10 mouse cellular contexts compared by ENCODE assay signal in the genomic region with DNA sequence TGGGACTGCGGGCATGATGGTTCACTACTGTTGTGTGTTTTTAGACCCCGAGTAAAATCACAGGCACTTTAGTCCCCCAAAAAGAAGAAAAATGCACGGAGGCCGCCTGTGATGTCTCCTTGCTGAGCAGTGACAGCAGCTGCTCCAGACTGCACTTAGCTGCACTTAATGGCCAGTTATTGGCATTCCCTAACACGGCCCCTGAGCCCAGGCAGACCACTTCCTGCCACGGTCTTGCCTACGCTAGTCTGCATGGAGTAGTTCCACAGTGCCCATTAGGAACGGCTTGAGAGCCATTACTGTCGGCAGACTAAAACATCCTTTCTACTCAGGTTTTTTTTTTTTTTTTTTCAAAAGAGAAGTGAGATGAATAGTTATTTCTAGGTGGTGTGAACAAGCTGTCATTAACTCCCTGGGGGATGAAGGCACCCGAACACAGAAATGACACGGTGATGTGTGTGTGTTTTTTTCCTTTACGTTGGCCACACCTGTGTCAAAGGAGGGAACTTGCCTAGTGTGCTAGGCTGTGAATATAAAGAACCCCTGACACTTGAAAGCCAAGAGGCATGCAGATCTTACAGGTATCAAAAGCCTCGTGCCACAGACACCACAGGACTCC. TPM values are rescaled to one million over a fixed set of nuclear protein-coding genes. Genes with fewer than 3 reads are reported as not detected.
DNase-seq lines count a peak whose midpoint lies in the region; ATAC-seq and TF ChIP-seq lines count a peak whose summit lies in the region.
"Had no signal": no experiment of that assay in that cellular context is flagged by ENCODE, and none has a peak within 500 bp of the region (broad histone marks: within the 10 kb centered on the region; RNA-seq: fewer than 3 reads in every experiment).

No protein-coding gene starts in this region.

- H3K4me1 ChIP-seq in stomach, embryonic 16.5 days (ENCODE audit: control insufficient read depth, insufficient read depth, low read length) = peaks cover 28% of the 10 kb centered on the region
- H3K4me1 ChIP-seq in stomach, postnatal 0 days (replicated peaks; ENCODE audit: control insufficient read depth, insufficient read depth) = 0 out of 2 replicates have a peak, but pooled peaks cover 3% of the 10 kb centered on the region
- H3K4me1 ChIP-seq in forebrain, embryonic 13.5 days = peaks cover 88% of the 10 kb centered on the region
- H3K4me1 ChIP-seq in limb, embryonic 14.5 days (ENCODE audit: control insufficient read depth, insufficient read depth, low read length) = peaks cover 24% of the 10 kb centered on the region

- no peak overlapping the region for H3K4me2 ChIP-seq in stomach, embryonic 16.5 days (ENCODE audit: low read depth, low read length)
- H3K4me2 ChIP-seq in stomach, postnatal 0 days (replicated peaks; ENCODE audit: low read depth) = no peak overlapping the region
- H3K4me2 ChIP-seq in forebrain, embryonic 13.5 days = peak overlapping the region; percentile 56
- no peak overlapping the region for H3K4me2 ChIP-seq in limb, embryonic 14.5 days (replicated peaks; ENCODE audit: low read depth, low read length, severe bottlenecking)
- H3K4me2 ChIP-seq: heart, embryonic 11.5 days; kidney, embryonic 15.5 days had no signal

- 41% methylated on average over 13 of the region's 13 CpGs for WGBS in stomach, embryonic 16.5 days
- 51% methylated on average over 13 of the region's 13 CpGs for WGBS in stomach, postnatal 0 days
- 20% methylated on average over 13 of the region's 13 CpGs for WGBS in forebrain, embryonic 13.5 days
- 28% methylated on average over 13 of the region's 13 CpGs for WGBS in limb, embryonic 14.5 days

- H3K36me3 ChIP-seq in stomach, embryonic 16.5 days (ENCODE audit: control insufficient read depth, insufficient read depth, low read length) = no peaks in the 10 kb centered on the region
- no peaks in the 10 kb centered on the region for H3K36me3 ChIP-seq in stomach, postnatal 0 days (ENCODE audit: control insufficient read depth, insufficient read depth, low read length)
- peaks cover 60% of the 10 kb centered on the region for H3K36me3 ChIP-seq in forebrain, embryonic 13.5 days (ENCODE audit: poor library complexity, severe bottlenecking)
- H3K36me3 ChIP-seq in limb, embryonic 14.5 days (ENCODE audit: control insufficient read depth, insufficient read depth, low read length) = peaks cover 11% of the 10 kb centered on the region
- H3K36me3 ChIP-seq: kidney, embryonic 15.5 days had no signal

- no peak for TF ChIP-seq POLR2A in limb, embryonic 14.5 days (IDR thresholded peaks at IDR 0.05; ENCODE audit: borderline replicate concordance, extremely low read depth, insufficient read depth, insufficient read length)

- H3K9ac ChIP-seq in stomach, embryonic 16.5 days (ENCODE audit: low read length) = peak overlapping the region; percentile 22; the same call in 1 of the 2 replicates
- H3K9ac ChIP-seq in stomach, postnatal 0 days (ENCODE audit: low read length) = no peak overlapping the region
- peak overlapping the region; percentile 62 for H3K9ac ChIP-seq in forebrain, embryonic 13.5 days
- no peak overlapping the region for H3K9ac ChIP-seq in limb, embryonic 14.5 days (ENCODE audit: low read depth, low read length, severe bottlenecking)
- H3K9ac ChIP-seq: kidney, embryonic 15.5 days had no signal

- no peak for DNase-seq in stomach, postnatal 0 days (ENCODE audit: low spot score)
- no peak for DNase-seq in limb, embryonic 14.5 days (ENCODE audit: low spot score)
- DNase-seq in adrenal gland, postnatal 25 days = no peak
- DNase-seq in adrenal gland, postnatal 10 days = no peak
- DNase-seq in spleen, postnatal 4 days (ENCODE audit: low spot score in 2 of 2) = no peak
- DNase-seq: left cerebral cortex, postnatal 4 days had no signal

- H3K27ac ChIP-seq in stomach, embryonic 16.5 days (ENCODE audit: low read length) = no peak overlapping the region
- H3K27ac ChIP-seq in stomach, postnatal 0 days (replicated peaks) = no peak overlapping the region
- H3K27ac ChIP-seq in forebrain, embryonic 13.5 days = peak overlapping the region; percentile 91
- no peak overlapping the region for H3K27ac ChIP-seq in limb, embryonic 14.5 days (replicated peaks; ENCODE audit: low read depth, low read length)
- H3K27ac ChIP-seq: kidney, embryonic 15.5 days had no signal

- no peak for TF ChIP-seq EP300 in stomach, postnatal 0 days (optimal IDR thresholded peaks at IDR 0.05)

- no peak for ATAC-seq in stomach, embryonic 16.5 days (ENCODE audit: insufficient read depth, low FRiP score)
- no peak for ATAC-seq in stomach, postnatal 0 days (ENCODE audit: low FRiP score, low TSS enrichment)
- ATAC-seq in forebrain, embryonic 13.5 days = peak; percentile 44; the same call in 1 of the 2 replicates
- ATAC-seq in limb, embryonic 14.5 days (ENCODE audit: low FRiP score, low read depth) = peak; percentile 56; the same call in 1 of the 2 replicates

- no peak overlapping the region for H3K4me3 ChIP-seq in stomach, embryonic 16.5 days (replicated peaks; ENCODE audit: low read length)
- no peak overlapping the region for H3K4me3 ChIP-seq in stomach, postnatal 0 days (ENCODE audit: low read depth, low read length)
- H3K4me3 ChIP-seq in forebrain, embryonic 13.5 days = peak overlapping the region; percentile 6; the same call in 1 of the 2 replicates
- no peak overlapping the region for H3K4me3 ChIP-seq in limb, embryonic 14.5 days (replicated peaks; ENCODE audit: low read length)
- H3K4me3 ChIP-seq: kidney, embryonic 15.5 days had no signal

- H3K27me3 ChIP-seq in stomach, embryonic 16.5 days (ENCODE audit: control insufficient read depth, insufficient read depth, low read length) = no peaks in the 10 kb centered on the region
- H3K27me3 ChIP-seq in stomach, postnatal 0 days (ENCODE audit: control insufficient read depth, insufficient read depth, low read length) = no peaks in the 10 kb centered on the region
- no peaks in the 10 kb centered on the region for H3K27me3 ChIP-seq in forebrain, embryonic 13.5 days
- no peaks in the 10 kb centered on the region for H3K27me3 ChIP-seq in limb, embryonic 14.5 days (ENCODE audit: control insufficient read depth, insufficient read depth, low read length)
- H3K27me3 ChIP-seq: kidney, embryonic 15.5 days had no signal

- TF ChIP-seq CTCF in stomach, postnatal 0 days (IDR thresholded peaks at IDR 0.05; ENCODE audit: low read depth) = no peak

- no peaks in the 10 kb centered on the region for H3K9me3 ChIP-seq in stomach, embryonic 16.5 days (replicated peaks; ENCODE audit: control insufficient read depth, low read length)
- no peaks in the 10 kb centered on the region for H3K9me3 ChIP-seq in stomach, postnatal 0 days (ENCODE audit: control insufficient read depth, low read length)
- no peaks in the 10 kb centered on the region for H3K9me3 ChIP-seq in forebrain, embryonic 13.5 days (replicated peaks)
- H3K9me3 ChIP-seq in limb, embryonic 14.5 days (ENCODE audit: control insufficient read depth, low read length) = no peaks in the 10 kb centered on the region
- H3K9me3 ChIP-seq: kidney, embryonic 15.5 days had no signal

RNA-seq across cellular contexts. Expression of a gene that starts 14.1 kb away (rescaled TPM):
- polyA plus RNA-seq in stomach, embryonic 16.5 days (2015; fragmentation: Nextera tagmentation; extraction: Ambion mirVana) = 126 and 134 TPM in 2 replicates
- 54.1 and 63.8 TPM in 2 replicates for polyA plus RNA-seq in stomach, postnatal 0 days (2015; fragmentation: Nextera tagmentation; extraction: Ambion mirVana)
- 1,694 and 1,735 TPM in 2 replicates for polyA plus RNA-seq in forebrain, embryonic 13.5 days (2015; fragmentation: Nextera tagmentation; extraction: Ambion mirVana)
- polyA plus RNA-seq in limb, embryonic 14.5 days (2012; rRNA removed) = 16.8 and 17.5 TPM in 2 replicates
- 142 and 149 TPM in 2 replicates for polyA plus RNA-seq in limb, embryonic 14.5 days (2014; fragmentation: Nextera tagmentation; extraction: Ambion mirVana)
- total RNA-seq in adrenal gland, postnatal 25 days (2021) = 69.6 and 75.6 TPM in 2 replicates
- total RNA-seq in adrenal gland, postnatal 10 days (2021) = 10 to 100 TPM; 58.6 to 87.4 TPM

Comparison
In these comparisons a context has a peak if more than half of its experiments do, and no peak if none do; other contexts are left out.
1. H3K9ac ChIP-seq: peak in stomach, embryonic 16.5 days (single experiment) and forebrain, embryonic 13.5 days (single experiment); none in stomach, postnatal 0 days (single experiment) and limb, embryonic 14.5 days (single experiment).
2. ATAC-seq: peak in forebrain, embryonic 13.5 days (single experiment) and limb, embryonic 14.5 days (single experiment); none in stomach, embryonic 16.5 days (single experiment) and stomach, postnatal 0 days (single experiment).
3. RNA of a gene that starts 14.1 kb away (polyA plus RNA-seq): 1,694 to 1,735 TPM in forebrain, embryonic 13.5 days; 16.8 to 149 TPM in limb, embryonic 14.5 days, 126 to 134 TPM in stomach, embryonic 16.5 days and 54.1 to 63.8 TPM in stomach, postnatal 0 days; every median in the first group is over 10 times any median in the second.